Mouse (Mus musculus) naive thymus-derived CD4-positive, alpha-beta T cell, adult 5 months (primary cell): ENCODE measurements around the gene Prpf6. TPM values are rescaled to one million over a fixed set of nuclear protein-coding genes. Genes with fewer than 3 reads are reported as not detected.

Experiments used
- polyA plus RNA-seq: library from polyadenylated mRNA; unstranded; fragments of 100-300 nt; shearing (Covaris generic); gene quantifications from one replicate; pipeline ENCODE4 v1.2.1, GENCODE M21; 2017

Prpf6 gene
- 90.9 TPM for polyA plus RNA-seq

DNA sequence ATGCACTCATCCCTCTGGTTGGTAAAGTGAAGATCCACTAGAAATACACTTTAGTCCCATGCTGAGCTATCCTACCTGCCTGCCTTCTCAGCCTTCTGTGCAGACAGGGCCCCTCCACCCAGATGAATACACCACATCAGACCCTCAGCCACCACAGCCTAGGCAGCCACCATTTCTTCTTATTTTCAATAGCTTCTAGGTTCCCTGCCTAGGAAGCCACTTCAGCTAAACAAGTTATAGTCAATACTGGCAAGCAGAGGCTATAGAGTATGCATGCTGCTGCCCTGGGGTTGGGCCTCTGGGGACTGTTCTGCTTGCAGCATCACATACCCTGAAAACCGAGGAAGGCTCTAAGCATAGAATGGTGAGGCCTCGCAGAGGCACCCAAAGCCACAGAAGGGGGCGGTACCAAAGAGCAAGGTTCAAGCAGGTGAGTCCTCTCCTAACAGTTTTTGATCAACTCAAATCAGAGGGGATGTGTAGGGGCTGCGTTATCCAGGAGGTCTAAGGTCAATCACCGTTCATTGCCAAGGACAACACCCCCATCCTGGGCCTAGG lies at the start of gene Prpf6:
Gene Prpf6 (plus strand): TSS at position 341 of the 558 bp plus-strand sequence.

DNA sequence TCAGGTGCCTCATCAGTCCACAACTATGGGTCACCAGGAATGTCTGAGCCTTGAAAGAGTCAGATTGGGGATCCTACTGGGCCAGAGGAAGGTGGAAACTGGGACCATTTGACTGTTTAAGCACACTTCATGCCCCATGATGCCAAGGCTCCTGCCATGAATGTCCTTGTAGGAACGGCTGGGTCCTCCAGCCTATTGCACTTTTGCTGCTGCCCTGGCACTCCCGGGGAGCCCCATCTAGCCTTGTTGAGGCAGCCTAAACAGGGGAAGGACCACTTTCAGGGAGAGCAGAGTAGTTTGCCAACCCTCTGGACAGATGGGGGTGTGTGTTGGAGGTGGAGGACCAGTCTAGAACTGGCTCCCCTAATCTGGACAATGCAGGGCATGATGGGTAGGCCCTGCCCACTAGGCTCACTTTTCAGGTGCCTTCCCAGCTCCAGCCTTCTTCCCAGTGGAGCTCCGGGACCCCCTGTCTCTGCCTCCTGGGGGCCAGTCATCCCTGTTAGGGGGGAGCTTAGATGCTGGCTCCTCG lies 7.2 kb upstream of the Prpf6 start, which contains the start of gene Uckl1:
Gene Uckl1 (minus strand): TSS at position 482 of the 532 bp plus-strand sequence.

DNA sequence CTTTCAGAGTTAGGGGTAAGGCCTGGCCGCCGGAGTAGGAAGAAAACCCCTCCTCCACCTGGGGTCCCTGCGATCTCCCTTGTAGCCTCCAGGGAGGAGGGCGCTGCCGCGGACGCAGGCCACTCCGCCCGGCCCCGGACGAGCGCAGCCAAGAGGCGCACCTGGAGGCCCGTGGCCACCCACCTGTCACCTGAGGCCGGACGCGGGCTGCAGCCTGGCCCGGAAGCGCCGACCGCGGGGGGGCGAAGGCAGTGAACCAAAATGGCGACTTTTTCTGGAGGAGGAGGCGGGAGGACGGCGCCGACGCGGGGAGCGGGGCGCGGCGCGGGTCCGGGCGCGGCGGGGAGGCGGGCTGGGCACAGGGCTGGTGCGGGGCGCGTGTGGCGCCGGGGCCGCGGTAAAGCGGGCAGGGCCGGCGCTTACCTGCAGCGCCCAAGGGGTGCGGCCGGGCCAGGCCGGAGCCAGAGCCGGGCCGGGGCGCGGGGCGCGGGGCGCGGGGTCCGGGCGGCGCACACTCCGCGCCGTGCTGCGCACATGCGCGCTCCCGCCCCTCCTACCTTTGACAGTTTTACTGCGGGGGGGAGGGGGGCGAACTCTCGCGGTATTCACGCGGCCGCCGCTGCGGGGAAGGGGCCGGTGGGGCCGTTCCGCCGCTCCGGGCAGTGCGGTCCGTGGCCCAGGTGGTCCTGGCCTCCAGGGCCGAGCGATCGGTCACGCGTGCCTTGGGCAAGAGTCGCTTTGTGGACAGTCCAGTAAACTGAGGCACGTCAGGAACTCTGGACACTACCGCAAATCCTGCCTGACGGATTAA lies 768 bp downstream of the Prpf6 start, which contains the start of gene Zfp512b:
Gene Zfp512b (minus strand): TSS at position 573 of the 811 bp plus-strand sequence.

DNA sequence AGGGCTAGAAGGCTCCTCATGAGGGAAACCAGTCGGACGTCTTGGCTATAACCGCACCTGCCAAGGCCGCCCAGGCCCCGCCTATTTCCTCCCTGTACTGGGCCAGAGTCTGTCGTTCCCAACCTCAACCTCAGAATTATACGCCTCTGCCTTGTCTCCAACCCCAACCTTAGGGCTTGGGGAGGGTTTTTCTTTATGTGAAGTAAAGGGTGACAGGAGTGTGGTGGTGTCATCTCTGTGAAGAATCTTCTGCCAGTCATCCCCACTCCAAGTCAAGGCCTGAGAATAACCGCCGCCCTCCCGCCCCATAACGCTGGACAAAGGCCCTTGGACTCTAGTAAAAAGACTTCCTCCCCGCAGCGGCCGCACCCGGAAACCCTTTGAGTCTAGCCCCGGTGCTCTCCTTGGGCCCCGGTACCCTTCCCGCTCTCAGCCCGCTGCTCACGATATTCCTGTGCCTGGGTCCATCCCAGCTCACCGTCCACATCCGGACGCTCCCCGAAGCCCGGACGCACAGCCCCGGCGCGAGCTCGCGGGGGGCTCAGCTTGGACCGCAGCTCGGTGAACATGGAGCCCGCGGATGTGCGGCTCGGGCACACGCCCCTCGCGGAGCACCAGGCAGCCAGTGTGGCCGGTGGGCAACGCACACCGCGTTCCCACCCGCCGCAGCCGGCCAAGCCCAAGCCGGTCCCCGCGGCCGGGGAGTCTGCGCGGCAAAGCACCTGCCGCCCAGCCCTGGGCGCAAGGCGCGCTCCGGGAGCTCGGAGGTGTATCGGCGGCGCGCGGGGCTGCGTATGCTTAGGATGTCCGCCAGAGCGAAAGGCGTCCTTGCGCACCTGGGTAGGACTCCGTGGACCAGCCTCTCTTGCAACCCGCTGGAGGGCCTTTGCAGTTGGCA lies 7.0 kb downstream of the Prpf6 start, which contains the start of gene Samd10:
Gene Samd10 (minus strand): TSS at position 759 of the 898 bp plus-strand sequence.

DNA sequence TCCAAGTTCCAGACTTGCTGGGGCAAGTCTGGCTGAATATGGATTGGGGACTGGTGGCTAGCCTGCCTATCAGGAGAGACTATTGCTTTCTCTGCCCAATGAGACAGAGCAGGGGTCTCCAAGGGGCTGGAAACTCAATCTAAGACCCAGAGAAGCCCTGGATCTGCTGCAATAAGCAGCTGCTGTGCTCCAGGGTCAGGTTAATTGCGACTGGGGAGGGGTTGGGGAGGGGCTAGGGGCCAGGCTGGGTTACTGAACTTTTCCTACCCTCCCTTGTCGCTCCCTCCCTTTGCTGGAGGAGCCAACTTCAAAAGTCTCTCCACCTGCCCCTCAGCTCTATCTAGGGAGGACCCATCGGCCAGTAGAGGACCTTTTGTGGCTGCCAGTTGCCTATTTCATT lies 65.1 kb downstream of the Prpf6 start, which contains the start of gene Gm29797:
Gene Gm29797 (plus strand): TSS at position 301 of the 400 bp plus-strand sequence.

DNA sequence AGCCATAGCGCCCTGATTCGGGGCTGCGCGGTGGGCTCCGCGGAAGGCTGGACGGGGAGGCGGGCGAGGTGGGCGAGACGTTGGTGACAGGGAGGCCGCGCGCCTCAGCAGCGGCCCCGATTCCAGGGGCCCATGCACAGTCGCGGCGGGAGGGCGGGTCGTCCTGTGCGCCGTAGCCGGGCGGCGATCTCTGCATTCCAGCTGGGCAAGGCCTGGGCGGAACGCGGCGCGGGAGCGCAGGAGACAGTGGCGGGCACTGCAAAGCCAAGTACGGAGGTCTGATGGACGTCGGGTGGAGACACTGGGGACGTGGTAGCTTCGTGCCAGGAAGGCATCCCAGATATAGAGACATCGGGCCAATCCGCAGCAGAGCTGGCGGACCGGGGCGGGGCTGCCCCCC lies 79.7 kb downstream of the Prpf6 start, which contains the start of gene Sox18:
Gene Sox18 (minus strand): TSS at position 315 of the 400 bp plus-strand sequence.

DNA sequence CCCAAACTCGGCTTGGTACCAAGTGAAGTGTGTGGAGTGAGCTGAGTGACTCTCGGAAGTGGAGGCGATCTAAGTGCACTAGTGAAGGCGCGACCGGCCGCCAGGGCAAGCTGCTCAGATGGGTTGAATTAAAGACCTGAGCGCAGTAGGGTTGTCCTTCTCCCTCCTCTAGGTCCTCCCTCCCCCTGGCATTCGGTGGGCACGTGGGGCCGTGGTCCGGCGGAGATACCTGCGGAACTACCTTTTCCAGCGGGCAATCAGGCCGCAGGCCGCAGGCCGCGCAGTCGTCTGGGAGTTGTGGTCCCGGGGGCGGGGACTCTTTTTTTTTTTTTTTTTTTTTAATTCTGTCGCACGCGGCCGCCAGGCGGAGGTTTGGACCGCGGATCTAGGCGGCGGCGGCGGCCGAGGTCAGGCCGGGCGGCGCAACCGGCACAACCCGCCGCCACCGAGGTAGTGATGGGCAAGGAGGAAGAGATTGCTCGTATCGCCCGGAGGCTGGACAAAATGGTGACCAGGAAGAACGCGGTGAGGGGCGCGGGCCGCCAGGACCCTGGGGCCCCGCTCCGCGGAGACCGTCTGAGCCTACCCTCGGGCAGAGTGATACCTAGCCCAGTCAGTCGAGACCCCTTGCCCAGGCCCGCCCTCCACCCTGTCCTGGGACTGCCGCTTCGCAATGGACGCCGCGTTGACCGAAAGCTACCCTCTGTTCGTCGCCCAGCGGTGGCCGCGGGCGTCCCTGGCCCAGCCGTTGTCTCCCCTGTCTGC lies 88.5 kb downstream of the Prpf6 start, which contains the start of gene Tcea2:
Gene Tcea2 (plus strand): TSS at position 360 of the 765 bp plus-strand sequence.

DNA sequence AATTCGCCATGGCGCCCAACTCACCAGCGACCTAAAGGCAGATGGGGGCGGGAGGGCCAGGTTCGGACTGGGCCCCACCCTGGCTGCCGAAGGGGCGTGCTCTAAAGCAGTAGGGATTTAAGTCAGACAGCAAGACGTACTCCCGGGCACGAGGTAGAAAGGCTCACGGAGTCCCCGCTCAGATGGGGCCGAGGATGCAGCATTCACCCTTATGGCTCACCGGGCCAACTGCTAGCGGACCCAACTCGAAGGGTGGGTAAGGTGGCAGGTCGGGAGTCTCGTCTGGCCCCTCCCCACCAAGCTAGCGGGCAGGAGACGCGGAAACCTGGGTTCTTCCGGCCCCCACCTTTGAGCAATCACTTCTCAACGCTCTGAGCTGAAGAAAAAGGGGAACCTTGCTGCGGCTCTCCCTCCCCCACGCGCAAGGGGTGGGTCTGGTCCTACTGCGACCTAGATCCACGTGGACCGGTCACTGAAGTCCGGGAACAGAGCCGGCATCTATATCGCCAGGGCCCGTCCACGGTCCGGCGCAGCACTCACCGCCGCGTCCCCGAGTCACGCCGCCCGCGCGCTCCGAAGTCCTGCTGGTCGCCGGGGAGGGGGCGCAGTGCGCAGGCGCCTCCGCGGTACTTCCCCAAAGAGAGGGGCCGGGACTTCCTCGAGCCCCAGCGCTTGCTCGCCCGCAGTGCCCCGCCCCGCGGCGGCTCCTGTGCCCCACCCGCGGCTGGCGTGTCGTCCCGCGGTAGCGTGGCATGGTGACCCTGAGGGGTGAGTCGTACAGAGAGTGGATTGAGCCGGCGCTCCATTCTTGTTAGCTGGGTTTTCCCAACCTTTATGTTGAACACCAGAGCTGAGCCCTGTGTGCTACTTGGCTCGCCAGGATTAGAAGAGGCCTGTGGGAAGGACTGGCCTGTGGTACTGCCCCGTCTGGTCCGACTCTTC lies 101.9 kb downstream of the Prpf6 start, which contains the start of gene Rgs19:
Gene Rgs19 (minus strand): TSS at position 639 of the 942 bp plus-strand sequence.

DNA sequence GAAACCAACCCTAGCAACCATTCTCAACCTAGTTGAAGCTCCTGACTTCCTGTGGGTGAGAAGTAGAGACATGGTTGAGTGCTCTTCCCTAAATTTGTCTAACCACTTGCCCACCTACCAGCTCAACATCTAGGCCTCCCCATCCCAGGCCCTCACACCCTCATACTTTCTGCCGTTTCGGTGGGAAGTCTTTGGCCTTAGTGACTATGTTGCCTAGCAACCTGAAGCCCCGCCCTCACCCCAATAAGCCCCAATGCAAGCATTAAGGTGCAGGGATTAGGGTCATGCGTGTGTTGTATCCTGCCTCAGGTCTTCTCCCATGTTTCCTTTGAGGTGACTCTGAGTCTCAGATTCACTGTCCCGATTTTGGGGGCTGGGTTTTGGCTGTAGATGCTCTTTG lies 106.6 kb downstream of the Prpf6 start, which contains the start of gene Lkaaear1:
Gene Lkaaear1 (minus strand): TSS at position 202 of the 400 bp plus-strand sequence.

Other genes starting within 250 kb of the Prpf6 start
- gene Zgpat, start 226.9 kb upstream of the Prpf6 start, polyA plus RNA-seq = 109 TPM
- 133 TPM for gene Arfrp1, start 226.5 kb upstream of the Prpf6 start, polyA plus RNA-seq
- 242 TPM for gene Lime1, start 211.8 kb upstream of the Prpf6 start, polyA plus RNA-seq
- 0.42 TPM for gene Zbtb46, start 132.4 kb upstream of the Prpf6 start, polyA plus RNA-seq
- not detected for gene Abhd16b, start 98.7 kb upstream of the Prpf6 start, polyA plus RNA-seq
- 86.9 TPM for gene Tpd52l2, start 94.7 kb upstream of the Prpf6 start, polyA plus RNA-seq
- 167 TPM for gene Dnajc5, start 71.4 kb upstream of the Prpf6 start, polyA plus RNA-seq
- 130 TPM for gene Uckl1, start 7.0 kb upstream of the Prpf6 start, polyA plus RNA-seq
- gene Zfp512b, start 935 bp downstream of the Prpf6 start, polyA plus RNA-seq = 33.9 TPM
- gene Samd10, start 7.3 kb downstream of the Prpf6 start, polyA plus RNA-seq = 9.2 TPM
- gene Gm29797, start 65.2 kb downstream of the Prpf6 start, polyA plus RNA-seq = not detected
- gene Sox18, start 79.8 kb downstream of the Prpf6 start, polyA plus RNA-seq = not detected
- gene Tcea2, start 88.4 kb downstream of the Prpf6 start, polyA plus RNA-seq = 21.1 TPM
- gene Rgs19, start 102.1 kb downstream of the Prpf6 start, polyA plus RNA-seq = 142 TPM
- gene Lkaaear1, start 106.6 kb downstream of the Prpf6 start, polyA plus RNA-seq = not detected
- gene Oprl1, start 123.1 kb downstream of the Prpf6 start, polyA plus RNA-seq = 0.35 TPM
- not detected for gene Myt1, start 171.5 kb downstream of the Prpf6 start, polyA plus RNA-seq
- gene Pcmtd2, start 246.0 kb downstream of the Prpf6 start, polyA plus RNA-seq = 73.2 TPM